Mouse (Mus musculus): ENCODE results near the gene Cnn1. TPM values are rescaled to one million over a fixed set of nuclear protein-coding genes. Genes with fewer than 3 reads are reported as not detected.

The Cnn1 gene
- 1 to 10 TPM in 3 of 4 experiments, under 1 TPM in 1; 0.63 to 3.0 (median 1.0) TPM for total RNA-seq (2022)

GRCm38 (mm10) chr9:22098993-22099696 lies at the start of gene Cnn1:
Cnn1 (plus strand) TSS chr9:22099216.
- no peak for DNase-seq (ENCODE audit: low spot score in 2 of 2)

DNA sequence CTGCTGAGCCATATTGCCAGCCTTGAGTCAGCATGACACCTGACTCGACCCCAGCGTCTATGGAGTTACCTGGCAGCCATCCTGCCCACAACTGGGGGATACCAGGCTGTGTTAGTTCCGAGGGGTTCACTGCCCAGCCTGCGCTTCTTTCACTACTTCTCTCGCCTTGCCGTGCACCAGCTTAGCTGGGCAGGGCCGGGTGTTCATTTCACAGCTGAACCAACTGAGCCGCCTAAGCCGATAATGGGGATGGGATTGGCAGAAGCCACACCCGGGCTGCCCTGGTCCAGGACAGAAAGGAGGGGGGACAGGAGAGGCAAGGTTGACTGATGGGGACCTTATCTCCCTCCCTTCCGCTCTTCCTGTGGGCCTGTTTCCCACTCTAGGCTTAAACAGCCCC lies 49.7 kb upstream of the Cnn1 start:
- DNase-seq (ENCODE audit: low spot score in 2 of 2), result no peak

DNA sequence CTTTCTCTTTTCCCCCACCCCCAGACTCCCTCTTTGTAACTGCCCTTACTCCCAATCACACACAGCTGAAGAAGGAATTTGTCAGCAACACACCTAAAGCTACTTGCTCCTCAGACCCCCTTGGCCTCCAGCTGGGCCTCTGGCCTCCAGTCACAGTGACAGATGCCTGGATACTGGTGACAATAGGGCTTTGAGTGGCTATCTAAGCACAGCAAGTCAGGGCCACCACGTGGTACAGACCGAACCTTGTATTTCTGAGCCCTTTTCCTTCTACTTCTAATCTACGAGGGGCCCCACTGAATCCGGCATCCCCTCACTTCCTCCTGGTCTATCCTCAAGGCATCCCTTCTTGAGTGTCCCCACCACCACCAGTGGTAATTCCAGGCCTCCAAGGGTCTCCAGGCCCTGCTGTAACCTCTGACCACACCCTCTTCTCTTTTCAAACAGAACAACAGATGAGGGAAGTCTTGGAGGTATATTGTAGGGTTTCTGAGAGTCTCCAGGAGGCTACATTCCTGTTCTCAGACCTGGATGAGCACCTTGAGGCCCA lies 49.2 kb upstream of the Cnn1 start:
- no peak for DNase-seq (ENCODE audit: low spot score in 2 of 2)

- DNase-seq (ENCODE audit: low spot score in 2 of 2), result peak in 1 of 2 experiments; percentile 59
Observed at GRCm38 (mm10) chr9:22050351-22050889, 48.6 kb upstream of the Cnn1 start.

DNA sequence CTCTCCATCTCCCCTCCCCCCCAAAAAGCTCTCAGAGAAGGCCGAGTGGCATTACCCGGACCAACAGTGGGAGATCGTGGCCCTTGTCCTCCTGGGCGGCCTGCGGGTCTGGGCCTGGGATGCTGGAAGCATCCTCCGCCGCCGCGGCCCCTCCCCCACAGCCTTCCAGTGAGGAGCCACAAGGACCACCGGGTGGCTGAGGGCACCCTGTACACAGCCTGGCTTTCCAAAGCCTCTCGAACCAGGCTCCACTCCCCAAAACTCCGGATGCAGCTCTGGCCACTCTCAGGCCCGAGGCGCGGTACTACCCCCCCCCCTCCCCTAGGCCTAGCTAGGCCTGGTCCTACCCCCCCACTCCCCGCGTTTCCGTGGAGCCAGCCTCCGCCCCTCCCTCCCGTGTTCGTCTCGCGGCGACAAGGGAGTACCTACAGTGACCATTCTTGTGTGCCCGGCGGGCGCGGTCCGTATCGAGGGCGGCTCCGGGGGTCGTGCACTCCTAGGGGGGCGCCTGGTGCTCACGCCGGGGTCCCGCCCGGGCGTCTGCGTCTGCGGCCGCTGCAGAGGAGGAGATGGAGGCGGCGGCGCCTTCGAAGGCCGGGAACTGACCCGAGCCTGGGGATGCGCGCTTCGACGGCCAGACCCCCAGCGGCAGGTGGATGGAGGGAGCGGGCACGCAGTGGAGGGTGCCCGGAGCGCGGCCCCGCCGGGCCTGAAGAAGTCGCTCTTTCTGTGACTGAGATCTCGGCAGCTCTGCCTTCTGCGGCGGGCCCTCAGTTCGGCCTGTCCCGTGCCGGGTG lies 47.7 kb upstream of the Cnn1 start:
- no peak for DNase-seq (ENCODE audit: low spot score in 2 of 2)

DNA sequence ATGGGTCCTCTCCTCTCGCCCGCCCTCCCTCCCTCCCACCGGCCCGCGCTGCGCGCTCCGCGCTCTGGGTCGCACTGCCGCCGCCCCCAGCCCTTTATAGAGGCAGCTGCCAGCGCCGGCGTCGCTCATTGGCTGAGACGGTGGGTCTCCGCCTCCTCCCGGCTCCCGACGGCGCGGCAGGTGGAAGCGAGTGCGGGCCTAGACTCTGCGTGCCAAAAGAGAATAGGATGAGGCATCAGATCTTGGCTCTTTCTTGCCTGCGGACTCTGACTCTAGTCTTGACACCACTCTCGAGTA lies 47.1 kb upstream of the Cnn1 start, which contains the start of gene Elavl3:
TSS of gene Elavl3 (minus strand) at position 66 of the 297 bp plus-strand sequence.
- DNase-seq (ENCODE audit: low spot score in 2 of 2), result peak; percentile 77 to 78

- DNase-seq (ENCODE audit: low spot score in 2 of 2), result no peak
Observed at GRCm38 (mm10) chr9:22053657-22054056, 45.4 kb upstream of the Cnn1 start.

DNA sequence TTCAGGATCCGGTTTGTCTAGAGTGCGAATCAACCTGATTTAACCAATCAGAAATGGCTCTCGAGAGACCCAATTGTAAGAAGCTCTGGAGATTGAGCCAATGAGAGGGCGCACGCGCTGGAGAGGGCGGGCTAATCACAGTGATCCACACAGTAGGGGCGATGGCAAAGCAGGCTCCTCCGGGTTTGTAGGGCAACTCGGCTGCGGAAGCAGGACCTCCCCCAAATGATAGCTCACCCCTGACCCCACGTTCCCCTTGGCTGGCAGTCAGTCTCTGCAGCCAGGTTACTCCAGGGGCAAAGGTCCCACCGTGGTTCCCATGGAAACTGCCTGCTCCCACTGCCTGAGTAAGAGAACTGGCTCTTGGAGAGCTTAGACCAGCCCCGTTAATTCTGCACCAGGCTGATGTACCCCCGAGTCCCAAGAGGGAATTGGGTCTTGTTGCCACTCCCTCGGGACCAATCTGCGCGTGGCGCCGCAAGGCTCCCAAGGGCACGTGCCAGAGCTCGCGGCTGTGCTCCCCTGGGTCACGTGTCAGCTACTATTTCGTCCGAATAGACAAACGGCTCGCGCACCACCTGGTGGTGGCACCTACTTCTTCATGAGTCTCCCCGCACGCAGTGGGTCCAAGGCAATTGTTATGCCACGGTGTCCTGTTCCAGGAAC lies 44.5 kb upstream of the Cnn1 start:
- peak; percentile 85 to 86 for DNase-seq (ENCODE audit: low spot score in 2 of 2)

- DNase-seq (ENCODE audit: low spot score in 2 of 2), result no peak
Observed at GRCm38 (mm10) chr9:22055713-22056112, 43.3 kb upstream of the Cnn1 start.

DNA sequence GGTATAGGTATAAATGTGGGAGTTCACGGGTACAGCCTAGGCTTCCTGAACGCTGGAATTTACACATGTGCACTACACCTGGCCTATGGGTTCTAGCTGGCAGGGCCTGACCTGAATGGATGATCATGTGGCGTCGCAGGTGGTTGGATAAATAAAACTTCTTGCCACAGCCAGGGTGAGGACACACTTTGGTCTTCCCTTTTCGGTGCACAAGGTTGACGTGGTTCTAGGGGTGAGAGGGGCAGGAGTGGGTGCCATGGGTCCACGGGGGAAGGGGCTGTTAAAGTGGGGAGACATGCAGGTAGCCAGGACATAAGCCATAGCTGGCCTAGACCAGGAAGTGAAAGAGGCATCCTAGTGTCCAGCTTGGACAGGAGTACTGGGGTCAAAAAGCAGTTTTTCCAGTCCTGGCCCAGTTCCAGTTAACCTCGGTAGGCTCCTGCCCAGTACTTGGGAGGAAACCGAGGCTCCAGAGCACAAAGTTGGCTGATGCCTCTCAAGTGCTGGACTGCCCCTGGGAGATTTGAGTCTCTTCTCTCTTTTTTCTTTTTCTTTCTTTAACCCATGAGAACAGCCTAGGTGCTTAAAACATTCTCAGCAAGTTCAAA lies 42.6 kb upstream of the Cnn1 start:
- DNase-seq (ENCODE audit: low spot score in 2 of 2), result no peak

DNA sequence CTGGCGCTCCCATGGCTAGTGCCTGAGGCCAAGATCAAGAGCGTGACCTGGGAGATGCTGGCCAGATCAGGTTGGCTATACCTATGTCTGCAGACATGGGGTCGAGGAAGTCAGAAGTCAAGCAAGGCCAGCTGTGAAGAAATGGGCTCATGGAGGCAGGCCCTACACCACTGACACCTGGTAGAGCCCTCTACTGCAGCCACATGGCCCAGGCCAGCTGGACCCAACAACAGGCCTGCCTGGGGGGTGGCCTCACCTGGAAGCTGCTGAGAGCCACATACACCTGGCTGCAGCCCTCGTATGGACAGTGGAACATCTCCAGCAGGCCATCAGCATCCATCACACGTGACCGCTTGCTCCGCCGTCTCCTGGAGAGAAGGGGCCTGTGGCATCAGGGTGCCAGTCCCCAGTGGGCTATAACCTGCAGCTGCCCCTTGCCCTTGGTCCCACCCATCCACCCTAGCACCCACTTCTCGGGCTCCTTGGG lies 41.9 kb upstream of the Cnn1 start:
- no peak for DNase-seq (ENCODE audit: low spot score in 2 of 2)

- DNase-seq (ENCODE audit: low spot score in 2 of 2), result no peak
Observed at GRCm38 (mm10) chr9:22058011-22058424, 41.0 kb upstream of the Cnn1 start.

GRCm38 (mm10) chr9:22061339-22061738 lies 37.7 kb upstream of the Cnn1 start:
- DNase-seq (ENCODE audit: low spot score in 2 of 2), result peak in 1 of 2 experiments; percentile 77

DNA sequence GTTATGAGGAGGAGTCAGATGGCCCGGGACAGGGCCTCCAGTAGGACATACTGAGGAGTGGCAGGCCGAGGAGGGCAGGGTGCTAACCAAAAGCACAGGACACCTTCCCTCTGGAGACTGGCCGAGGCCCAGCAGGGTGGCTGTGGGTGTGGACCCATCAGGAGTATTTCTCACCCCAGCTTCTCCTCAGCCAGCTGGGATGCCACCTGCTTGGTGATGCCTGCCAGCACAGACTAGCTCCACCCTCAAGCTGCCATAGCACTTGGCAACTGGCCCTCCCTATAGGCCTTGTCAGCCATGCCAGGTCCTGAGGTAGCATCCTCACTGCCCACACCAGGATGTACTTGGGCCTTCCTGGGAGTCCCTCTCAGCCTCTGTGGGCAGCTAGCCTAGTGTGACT lies 34.7 kb upstream of the Cnn1 start:
- peak in 1 of 2 experiments; percentile 55 for DNase-seq (ENCODE audit: low spot score in 2 of 2)

- no peak for DNase-seq (ENCODE audit: low spot score in 2 of 2)
Observed at GRCm38 (mm10) chr9:22065642-22066041, 33.4 kb upstream of the Cnn1 start.

DNA sequence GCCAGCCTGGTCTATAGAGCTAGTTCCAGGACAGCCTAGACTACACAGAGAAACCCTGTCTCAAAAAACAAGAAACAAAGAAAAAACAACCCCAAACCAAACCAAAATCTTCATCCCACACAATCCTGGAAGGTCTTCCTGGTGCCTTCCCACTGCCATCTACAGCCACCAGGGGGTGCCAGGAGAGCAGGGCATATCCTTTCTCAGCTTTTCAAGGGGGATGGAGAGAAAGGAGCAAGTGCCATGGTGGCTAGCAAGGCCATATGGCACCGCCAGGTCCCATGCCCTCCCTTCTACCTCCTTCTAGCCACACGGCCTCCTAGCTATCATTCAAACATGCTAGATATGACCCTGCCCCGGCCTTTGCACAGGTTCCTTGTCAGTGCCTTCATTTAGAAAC lies 32.6 kb upstream of the Cnn1 start:
- no peak for DNase-seq (ENCODE audit: low spot score in 2 of 2)

GRCm38 (mm10) chr9:22067195-22067594 lies 31.8 kb upstream of the Cnn1 start:
- DNase-seq (ENCODE audit: low spot score in 2 of 2), result no peak

DNA sequence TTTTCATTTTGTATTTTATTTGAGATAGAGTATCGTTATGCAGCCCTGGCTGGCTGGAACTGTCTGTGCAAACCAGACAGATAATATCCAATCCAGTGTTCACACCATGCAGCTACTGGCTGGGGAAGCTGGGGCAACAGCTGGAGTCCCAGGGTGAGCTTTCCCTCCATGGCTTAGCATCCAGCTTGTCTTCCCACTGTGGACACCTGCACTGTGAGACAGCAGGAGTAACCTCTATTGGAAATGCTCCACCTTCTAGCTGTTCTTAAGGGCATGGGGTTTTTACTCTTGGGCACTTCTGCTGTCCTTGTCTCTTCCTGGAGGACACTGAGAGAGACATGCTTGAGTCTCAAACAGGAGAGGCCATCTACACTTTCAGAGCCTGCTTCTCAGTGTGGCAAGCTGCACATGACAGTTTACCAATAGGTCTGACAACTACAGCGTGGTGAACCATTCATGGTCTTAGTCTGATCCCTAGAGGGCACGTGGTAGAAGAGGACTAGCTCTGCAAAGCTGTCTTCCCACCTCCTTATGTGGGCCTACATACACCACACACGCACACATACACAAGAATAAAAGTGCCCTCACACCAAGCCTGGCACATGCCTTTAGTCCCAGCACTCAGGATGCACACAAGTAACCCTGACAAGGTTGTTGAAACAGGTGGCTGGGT lies 29.0 kb upstream of the Cnn1 start:
- no peak for DNase-seq (ENCODE audit: low spot score in 2 of 2)

- peak; percentile 96 to 97 for DNase-seq (ENCODE audit: low spot score in 2 of 2)
Observed at GRCm38 (mm10) chr9:22070791-22071573, 28.0 kb upstream of the Cnn1 start, which contains the start of the genes Gm49318 and Zfp653. Gm49318 (minus strand) TSS chr9:22071259. Zfp653 (minus strand) TSS chr9:22071376.

DNA sequence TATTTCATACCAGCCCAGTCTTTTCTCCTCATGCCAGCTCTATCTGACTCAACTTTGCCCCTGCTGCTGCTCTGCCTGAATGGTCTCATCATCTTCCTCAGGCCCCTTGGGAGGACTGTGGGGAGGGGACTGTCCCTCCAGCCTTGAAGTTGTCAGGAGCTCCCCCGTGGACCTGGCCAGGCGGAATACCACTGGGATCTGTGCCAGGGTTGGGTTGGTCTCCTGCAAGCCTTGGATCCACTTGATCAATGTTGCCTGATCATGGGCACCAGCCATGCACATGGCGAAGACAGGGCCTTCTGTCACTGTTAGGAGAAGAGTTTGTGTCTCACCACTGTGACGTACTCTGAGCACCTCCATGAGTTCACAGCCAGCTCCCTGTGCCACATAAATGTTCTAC lies 26.7 kb upstream of the Cnn1 start:
- DNase-seq (ENCODE audit: low spot score in 2 of 2), result no peak

Data from layer of hippocampus, adult 8-10 months (tissue).